Mouse (Mus musculus) monocyte, adult 5-6 weeks (primary cell): ENCODE results near the gene Ccdc151. TPM values are rescaled to one million over a fixed set of nuclear protein-coding genes. Genes with fewer than 3 reads are reported as not detected.

Source experiments
- total RNA-seq: library from RNA; stranded (forward); fragments of 200-1000, 200-491, 200-594 nt; gene quantifications from 3 replicates; pipeline ENCODE4 v1.2.3, GENCODE M21; 2017

Gene Ccdc151
- total RNA-seq, 1 experiment from 2014 or later, result not detected

Other genes with a start within 250 kb of the Ccdc151 start
- 4.1 to 8.0 TPM (median 6.2 TPM) in 3 replicates for gene Spc24, start 242.3 kb downstream of the Ccdc151 start, total RNA-seq
- gene Kank2, start 203.9 kb downstream of the Ccdc151 start, total RNA-seq, result 0.39 to 1.1 TPM in 2 of 3 replicates, not detected in the other
- gene Angptl8, start 167.1 kb downstream of the Ccdc151 start, total RNA-seq, result not detected in 3 replicates
- 0.32 to 15.0 TPM (median 6.1 TPM) in 3 replicates for gene Dock6, start 150.0 kb downstream of the Ccdc151 start, total RNA-seq
- 8.4 to 22.7 TPM (median 18.5 TPM) in 3 replicates for gene Rab3d, start 84.4 kb downstream of the Ccdc151 start, total RNA-seq
- gene Ccdc159, start 75.2 kb downstream of the Ccdc151 start, total RNA-seq, result 0.21 TPM in 1 of 3 replicates, not detected in the others
- 1.1 to 5.0 TPM (median 4.0 TPM) in 3 replicates for gene Tmem205, start 75.1 kb downstream of the Ccdc151 start, total RNA-seq
- gene Plppr2, start 65.6 kb downstream of the Ccdc151 start, total RNA-seq, result 0.58 TPM in 1 of 3 replicates, not detected in the others
- gene Swsap1, start 46.9 kb downstream of the Ccdc151 start, total RNA-seq, result 2.2 to 5.5 TPM (median 2.5 TPM) in 3 replicates
- gene Epor, start 39.1 kb downstream of the Ccdc151 start, total RNA-seq, result not detected in 3 replicates
- 0.29 TPM in 1 of 3 replicates, not detected in the others for gene Rgl3, start 13.2 kb downstream of the Ccdc151 start, total RNA-seq
- gene Prkcsh, start 172 bp upstream of the Ccdc151 start, total RNA-seq, result 49.4 to 96.0 TPM (median 60.8 TPM) in 3 replicates
- gene Elavl3, start 49.4 kb upstream of the Ccdc151 start, total RNA-seq, result not detected in 3 replicates
- gene Gm49318, start 68.6 kb upstream of the Ccdc151 start, total RNA-seq, result not detected in 3 replicates
- gene Zfp653, start 68.7 kb upstream of the Ccdc151 start, total RNA-seq, result 8.5 to 13.4 TPM (median 13.1 TPM) in 3 replicates
- gene Ecsit, start 82.8 kb upstream of the Ccdc151 start, total RNA-seq, result 7.4 to 18.5 TPM (median 15.5 TPM) in 3 replicates
- gene Cnn1, start 96.6 kb upstream of the Ccdc151 start, total RNA-seq, result not detected in 3 replicates
- 22.0 to 30.4 TPM (median 24.7 TPM) in 3 replicates for gene Elof1, start 114.5 kb upstream of the Ccdc151 start, total RNA-seq
- gene Acp5, start 133.1 kb upstream of the Ccdc151 start, total RNA-seq, result 24.2 to 38.4 TPM (median 30.8 TPM) in 3 replicates
- gene Pigyl, start 154.2 kb upstream of the Ccdc151 start, total RNA-seq, result 11.5 to 20.1 TPM (median 15.5 TPM) in 3 replicates
- not detected in 3 replicates for gene Zfp872, start 185.5 kb upstream of the Ccdc151 start, total RNA-seq
- gene Zfp809, start 223.1 kb upstream of the Ccdc151 start, total RNA-seq, result 27.3 to 53.9 TPM (median 30.7 TPM) in 3 replicates